Mouse (Mus musculus) cerebellum, adult 9-10 months (tissue): Measurements from ENCODE around the gene Dus2.

Source experiments
- DNase-seq: peaks from one replicate; pipeline ENCODE4 v3.0.0; 2022

Gene Dus2

GRCm38 (mm10) chr8:106102321-106102720, 111.2 kb downstream of the Dus2 start:
- DNase-seq = no peak
